In genomic region chr2:131134826-131135400, GRCm38 (mm10) we compare ENCODE assay signal across 8 mouse cellular contexts. TPM values are rescaled to one million over a fixed set of nuclear protein-coding genes. Genes with fewer than 3 reads are reported as not detected.
DNase-seq lines count a peak whose midpoint lies in the region; ATAC-seq lines count a peak whose summit lies in the region.

No protein-coding gene starts in this region.

- no peak overlapping the region for H3K4me2 ChIP-seq in hindbrain, embryonic 13.5 days
- H3K4me2 ChIP-seq in midbrain, embryonic 12.5 days (replicated peaks): no peak overlapping the region
- no peak overlapping the region for H3K4me2 ChIP-seq in midbrain, embryonic 15.5 days
- peak overlapping the region; percentile 44 for H3K4me2 ChIP-seq in heart, embryonic 13.5 days
- peak overlapping the region; percentile 72 for H3K4me2 ChIP-seq in liver, embryonic 15.5 days

- no peak for DNase-seq in hindbrain, embryonic 10.5 days (ENCODE audit: low spot score)
- DNase-seq in cerebellum, adult 9-11 months: no peak
- DNase-seq in natural killer cell, adult 2 months (ENCODE audit: low spot score in 2 of 2): no peak

- no peak overlapping the region for H3K9ac ChIP-seq in hindbrain, embryonic 13.5 days
- no peak overlapping the region for H3K9ac ChIP-seq in midbrain, embryonic 12.5 days (replicated peaks)
- no peak overlapping the region for H3K9ac ChIP-seq in midbrain, embryonic 15.5 days
- peak overlapping the region; percentile 21; the same call in 1 of the 2 replicates for H3K9ac ChIP-seq in heart, embryonic 13.5 days
- peak overlapping the region; percentile 67 for H3K9ac ChIP-seq in liver, embryonic 15.5 days

- 85% methylated on average over 8 of the region's 8 CpGs for WGBS in hindbrain, embryonic 10.5 days
- WGBS in hindbrain, embryonic 13.5 days: 88% methylated on average over 8 of the region's 8 CpGs
- 88% methylated on average over 8 of the region's 8 CpGs for WGBS in midbrain, embryonic 12.5 days
- WGBS in midbrain, embryonic 15.5 days: 84% methylated on average over 8 of the region's 8 CpGs
- WGBS in heart, embryonic 13.5 days: 67% methylated on average over 8 of the region's 8 CpGs
- 73% methylated on average over 8 of the region's 8 CpGs for WGBS in liver, embryonic 15.5 days (ENCODE audit: insufficient replicate concordance)

- H3K27ac ChIP-seq in hindbrain, embryonic 10.5 days: peak overlapping the region; percentile 59
- no peak overlapping the region for H3K27ac ChIP-seq in hindbrain, embryonic 13.5 days
- no peak overlapping the region for H3K27ac ChIP-seq in midbrain, embryonic 12.5 days (replicated peaks)
- H3K27ac ChIP-seq in midbrain, embryonic 15.5 days: no peak overlapping the region
- peak overlapping the region; percentile 84 for H3K27ac ChIP-seq in heart, embryonic 13.5 days (replicated peaks)
- peak overlapping the region; percentile 98 for H3K27ac ChIP-seq in liver, embryonic 15.5 days (replicated peaks)

- peaks cover 27% of the 10 kb centered on the region; the same call in 1 of the 2 replicates for H3K4me1 ChIP-seq in hindbrain, embryonic 10.5 days (replicated peaks)
- H3K4me1 ChIP-seq in hindbrain, embryonic 13.5 days (replicated peaks): no peaks in the 10 kb centered on the region
- no peaks in the 10 kb centered on the region for H3K4me1 ChIP-seq in midbrain, embryonic 12.5 days
- no peaks in the 10 kb centered on the region for H3K4me1 ChIP-seq in midbrain, embryonic 15.5 days
- H3K4me1 ChIP-seq in heart, embryonic 13.5 days: peaks cover 62% of the 10 kb centered on the region
- H3K4me1 ChIP-seq in liver, embryonic 15.5 days (replicated peaks): peaks cover 75% of the 10 kb centered on the region

- no peak for ATAC-seq in hindbrain, embryonic 13.5 days (ENCODE audit: low FRiP score)
- 0 out of 2 replicates have a peak, but pooled peaks have one; percentile 27 for ATAC-seq in midbrain, embryonic 12.5 days (ENCODE audit: low FRiP score, low read depth)
- ATAC-seq in midbrain, embryonic 15.5 days (replicated peaks): no peak
- no peak for ATAC-seq in heart, embryonic 13.5 days (ENCODE audit: extremely low read depth, insufficient number of reproducible peaks, low FRiP score, low TSS enrichment)
- ATAC-seq in liver, embryonic 15.5 days (ENCODE audit: insufficient read depth): no peak

- peaks cover 15% of the 10 kb centered on the region; the same call in 1 of the 2 replicates for H3K36me3 ChIP-seq in hindbrain, embryonic 10.5 days
- no peaks in the 10 kb centered on the region for H3K36me3 ChIP-seq in hindbrain, embryonic 13.5 days
- H3K36me3 ChIP-seq in midbrain, embryonic 12.5 days: no peaks in the 10 kb centered on the region
- no peaks in the 10 kb centered on the region for H3K36me3 ChIP-seq in midbrain, embryonic 15.5 days (replicated peaks)
- H3K36me3 ChIP-seq in heart, embryonic 13.5 days: peaks cover 33% of the 10 kb centered on the region
- H3K36me3 ChIP-seq in liver, embryonic 15.5 days (replicated peaks): no peaks in the 10 kb centered on the region

- no peak overlapping the region for H3K4me3 ChIP-seq in hindbrain, embryonic 10.5 days
- no peak overlapping the region for H3K4me3 ChIP-seq in hindbrain, embryonic 13.5 days
- H3K4me3 ChIP-seq in midbrain, embryonic 12.5 days: no peak overlapping the region
- no peak overlapping the region for H3K4me3 ChIP-seq in midbrain, embryonic 15.5 days
- H3K4me3 ChIP-seq in heart, embryonic 13.5 days: no peak overlapping the region
- peak overlapping the region; percentile 14; the same call in 1 of the 2 replicates for H3K4me3 ChIP-seq in liver, embryonic 15.5 days (replicated peaks)

- H3K27me3 ChIP-seq in hindbrain, embryonic 10.5 days (ENCODE audit: insufficient read depth, poor library complexity, severe bottlenecking): no peaks in the 10 kb centered on the region
- no peaks in the 10 kb centered on the region for H3K27me3 ChIP-seq in hindbrain, embryonic 13.5 days
- H3K27me3 ChIP-seq in midbrain, embryonic 12.5 days: no peaks in the 10 kb centered on the region
- no peaks in the 10 kb centered on the region for H3K27me3 ChIP-seq in midbrain, embryonic 15.5 days (replicated peaks)
- H3K27me3 ChIP-seq in heart, embryonic 13.5 days (replicated peaks): no peaks in the 10 kb centered on the region
- H3K27me3 ChIP-seq in liver, embryonic 15.5 days: no peaks in the 10 kb centered on the region

- no peaks in the 10 kb centered on the region for H3K9me3 ChIP-seq in hindbrain, embryonic 10.5 days
- no peaks in the 10 kb centered on the region for H3K9me3 ChIP-seq in hindbrain, embryonic 13.5 days
- no peaks in the 10 kb centered on the region for H3K9me3 ChIP-seq in midbrain, embryonic 12.5 days
- H3K9me3 ChIP-seq in midbrain, embryonic 15.5 days: no peaks in the 10 kb centered on the region
- no peaks in the 10 kb centered on the region for H3K9me3 ChIP-seq in heart, embryonic 13.5 days
- H3K9me3 ChIP-seq in liver, embryonic 15.5 days (replicated peaks): no peaks in the 10 kb centered on the region

RNA-seq across cellular contexts. Expression of gene Gm11037, which starts 1.6 kb away (rescaled TPM):
- polyA plus RNA-seq in hindbrain, embryonic 10.5 days (2016; fragmentation: Nextera tagmentation; extraction: Ambion mirVana): not detected in 2 replicates
- polyA plus RNA-seq in hindbrain, embryonic 13.5 days (2015; fragmentation: Nextera tagmentation; extraction: Ambion mirVana): not detected in 2 replicates
- not detected in 2 replicates for polyA plus RNA-seq in midbrain, embryonic 12.5 days (2016; fragmentation: Nextera tagmentation; extraction: Ambion mirVana)
- not detected in 2 replicates for polyA plus RNA-seq in midbrain, embryonic 15.5 days (2015; fragmentation: Nextera tagmentation; extraction: Ambion mirVana)
- polyA plus RNA-seq in heart, embryonic 13.5 days (2015; fragmentation: Nextera tagmentation; extraction: Ambion mirVana): not detected in 2 replicates
- not detected in 2 replicates for polyA plus RNA-seq in liver, embryonic 15.5 days (2015; fragmentation: Nextera tagmentation; extraction: Ambion mirVana)

RNA-seq across cellular contexts. Expression of gene Hspa12b, which starts 7.8 kb away (rescaled TPM):
- 6.4 and 7.6 TPM in 2 replicates for polyA plus RNA-seq in hindbrain, embryonic 10.5 days (2016; fragmentation: Nextera tagmentation; extraction: Ambion mirVana)
- polyA plus RNA-seq in hindbrain, embryonic 13.5 days (2015; fragmentation: Nextera tagmentation; extraction: Ambion mirVana): 3.9 and 4.6 TPM in 2 replicates
- 6.4 and 7.6 TPM in 2 replicates for polyA plus RNA-seq in midbrain, embryonic 12.5 days (2016; fragmentation: Nextera tagmentation; extraction: Ambion mirVana)
- 4.4 and 4.6 TPM in 2 replicates for polyA plus RNA-seq in midbrain, embryonic 15.5 days (2015; fragmentation: Nextera tagmentation; extraction: Ambion mirVana)
- 8.1 and 8.4 TPM in 2 replicates for polyA plus RNA-seq in heart, embryonic 13.5 days (2015; fragmentation: Nextera tagmentation; extraction: Ambion mirVana)
- 1.8 and 1.9 TPM in 2 replicates for polyA plus RNA-seq in liver, embryonic 15.5 days (2015; fragmentation: Nextera tagmentation; extraction: Ambion mirVana)

RNA-seq across cellular contexts. Expression of gene 1700037H04Rik, which starts 25.0 kb away (rescaled TPM):
- polyA plus RNA-seq in hindbrain, embryonic 10.5 days (2016; fragmentation: Nextera tagmentation; extraction: Ambion mirVana): 138 and 142 TPM in 2 replicates
- polyA plus RNA-seq in hindbrain, embryonic 13.5 days (2015; fragmentation: Nextera tagmentation; extraction: Ambion mirVana): 94.3 and 94.6 TPM in 2 replicates
- polyA plus RNA-seq in midbrain, embryonic 12.5 days (2016; fragmentation: Nextera tagmentation; extraction: Ambion mirVana): 92.2 and 98.3 TPM in 2 replicates
- polyA plus RNA-seq in midbrain, embryonic 15.5 days (2015; fragmentation: Nextera tagmentation; extraction: Ambion mirVana): 71.2 and 81.5 TPM in 2 replicates
- 69.0 and 71.4 TPM in 2 replicates for polyA plus RNA-seq in heart, embryonic 13.5 days (2015; fragmentation: Nextera tagmentation; extraction: Ambion mirVana)
- polyA plus RNA-seq in liver, embryonic 15.5 days (2015; fragmentation: Nextera tagmentation; extraction: Ambion mirVana): 135 and 147 TPM in 2 replicates

RNA-seq across cellular contexts. Expression of gene Cenpb, which starts 45.0 kb away (rescaled TPM):
- 9.7 and 12.8 TPM in 2 replicates for polyA plus RNA-seq in hindbrain, embryonic 10.5 days (2016; fragmentation: Nextera tagmentation; extraction: Ambion mirVana)
- 13.3 and 13.4 TPM in 2 replicates for polyA plus RNA-seq in hindbrain, embryonic 13.5 days (2015; fragmentation: Nextera tagmentation; extraction: Ambion mirVana)
- polyA plus RNA-seq in midbrain, embryonic 12.5 days (2016; fragmentation: Nextera tagmentation; extraction: Ambion mirVana): 16.2 and 17.4 TPM in 2 replicates
- 16.0 and 16.4 TPM in 2 replicates for polyA plus RNA-seq in midbrain, embryonic 15.5 days (2015; fragmentation: Nextera tagmentation; extraction: Ambion mirVana)
- 6.8 and 7.0 TPM in 2 replicates for polyA plus RNA-seq in heart, embryonic 13.5 days (2015; fragmentation: Nextera tagmentation; extraction: Ambion mirVana)
- polyA plus RNA-seq in liver, embryonic 15.5 days (2015; fragmentation: Nextera tagmentation; extraction: Ambion mirVana): 4.1 and 5.4 TPM in 2 replicates

RNA-seq across cellular contexts. Expression of gene Siglec1, which starts 48.3 kb away (rescaled TPM):
- polyA plus RNA-seq in hindbrain, embryonic 10.5 days (2016; fragmentation: Nextera tagmentation; extraction: Ambion mirVana): 0.10 and 0.16 TPM in 2 replicates
- 0.18 and 0.23 TPM in 2 replicates for polyA plus RNA-seq in hindbrain, embryonic 13.5 days (2015; fragmentation: Nextera tagmentation; extraction: Ambion mirVana)
- polyA plus RNA-seq in midbrain, embryonic 12.5 days (2016; fragmentation: Nextera tagmentation; extraction: Ambion mirVana): 0.13 and 0.27 TPM in 2 replicates
- polyA plus RNA-seq in midbrain, embryonic 15.5 days (2015; fragmentation: Nextera tagmentation; extraction: Ambion mirVana): 0.27 and 0.59 TPM in 2 replicates
- 0.31 and 0.33 TPM in 2 replicates for polyA plus RNA-seq in heart, embryonic 13.5 days (2015; fragmentation: Nextera tagmentation; extraction: Ambion mirVana)
- polyA plus RNA-seq in liver, embryonic 15.5 days (2015; fragmentation: Nextera tagmentation; extraction: Ambion mirVana): 1.5 and 1.7 TPM in 2 replicates

Comparison
In these comparisons a context has a peak if more than half of its experiments do, and no peak if none do; other contexts are left out.
1. H3K27ac ChIP-seq: peak in hindbrain, embryonic 10.5 days (single experiment), heart, embryonic 13.5 days (single experiment) and liver, embryonic 15.5 days (single experiment); none in hindbrain, embryonic 13.5 days (single experiment), midbrain, embryonic 12.5 days (single experiment) and midbrain, embryonic 15.5 days (single experiment).
2. H3K4me2 ChIP-seq: peak in heart, embryonic 13.5 days (single experiment) and liver, embryonic 15.5 days (single experiment); none in hindbrain, embryonic 13.5 days (single experiment), midbrain, embryonic 12.5 days (single experiment) and midbrain, embryonic 15.5 days (single experiment).
3. H3K9ac ChIP-seq: peak in heart, embryonic 13.5 days (single experiment) and liver, embryonic 15.5 days (single experiment); none in hindbrain, embryonic 13.5 days (single experiment), midbrain, embryonic 12.5 days (single experiment) and midbrain, embryonic 15.5 days (single experiment).